Mouse (Mus musculus) ES-E14 (cell line): ENCODE measurements around the gene Fam216a. TPM values are rescaled to one million over a fixed set of nuclear protein-coding genes. Genes with fewer than 3 reads are reported as not detected.

Experiments used
- DNase-seq: peaks from one replicate; pipeline ENCODE4 v3.0.0-alpha.2; 2013; ENCODE audit warnings: low read depth, low spot score
- H3K27ac ChIP-seq: 2 replicates; pipeline ENCODE4 v1.5.1; 2012; ENCODE audit warnings: low read depth, mild to moderate bottlenecking, low read length, moderate library complexity, mixed read lengths; ENCODE audit not compliant: poor library complexity, insufficient read depth, severe bottlenecking
- H3K36me3 ChIP-seq: 2 replicates; pipeline ENCODE4 v1.6.1; 2012; ENCODE audit warnings: mild to moderate bottlenecking, low read length, moderate library complexity, mixed read lengths; ENCODE audit not compliant: control insufficient read depth, poor library complexity, insufficient read depth, severe bottlenecking
- H3K4me1 ChIP-seq, 2 experiments: fragments of 150-350 bp in 1 of 2; sonication (generic) in 1 of 2; 2 replicates each; pipeline ENCODE4 v1.6.1; 2012; ENCODE audit warnings: low read length in 2 of 2, mild to moderate bottlenecking in 1 of 2, mixed read lengths in 1 of 2; ENCODE audit not compliant: control insufficient read depth in 2 of 2, insufficient read depth in 2 of 2, poor library complexity in 1 of 2
- H3K4me3 ChIP-seq, 2 experiments: fragments of 150-350 bp in 1 of 2; sonication (generic) in 1 of 2; 2 replicates each; pipeline ENCODE4 v1.5.1; 2012; ENCODE audit warnings: low read length in 2 of 2, low read depth in 1 of 2, mild to moderate bottlenecking in 1 of 2, mixed read lengths in 1 of 2; ENCODE audit not compliant: insufficient read depth in 1 of 2, poor library complexity in 1 of 2, severe bottlenecking in 1 of 2
- H3K9ac ChIP-seq: 2 replicates; pipeline ENCODE4 v1.6.1; 2012; ENCODE audit warnings: low read depth, mild to moderate bottlenecking, low read length, mixed read lengths; ENCODE audit not compliant: poor library complexity, insufficient read depth, severe bottlenecking
- H3K9me3 ChIP-seq: fragments of 150-350 bp; sonication (generic); 2 replicates; pipeline ENCODE4 v1.6.1; 2012; ENCODE audit warnings: low read depth, mild to moderate bottlenecking, low read length; ENCODE audit not compliant: control insufficient read depth, insufficient read depth
- CHD2 ChIP-seq: IDR thresholded peaks from 2 replicates; pipeline ENCODE4 v1.6.1; 2014; ENCODE audit warnings: mild to moderate bottlenecking, low read depth, low read length, inconsistent platforms
- HCFC1 ChIP-seq: IDR thresholded peaks from 2 replicates; pipeline ENCODE4 v1.6.1; 2012; ENCODE audit warnings: low read length, inconsistent platforms, borderline replicate concordance; ENCODE audit not compliant: insufficient read depth
- MAFK ChIP-seq: IDR thresholded peaks from 2 replicates; pipeline ENCODE4 v1.6.1; 2014; ENCODE audit warnings: mild to moderate bottlenecking, low read depth, low read length, inconsistent platforms; ENCODE audit not compliant: insufficient read depth
- ZC3H11A ChIP-seq: IDR thresholded peaks from 2 replicates; pipeline ENCODE4 v1.6.1; 2012; ENCODE audit warnings: low read depth, mild to moderate bottlenecking, inconsistent platforms, low read length, borderline replicate concordance
- ZNF384 ChIP-seq: IDR thresholded peaks from 2 replicates; pipeline ENCODE4 v1.6.1; 2012; ENCODE audit warnings: low read depth, low read length, inconsistent platforms
- in situ Hi-C, 2 experiments: fragments of 600-800 bp; cut with MboI; formaldehyde crosslinking; loops; one replicate each; pipeline ENCODE4 v1.15.1; 2025; ENCODE audit warnings: low sequenced_read_pairs in 2 of 2, inconsistent platforms in 1 of 2; ENCODE audit not compliant: unreplicated experiment in 2 of 2
- total RNA-seq: library from RNA; depleted of rRNA; stranded (reverse); fragments of 300-350 nt; gene quantifications from 2 replicates; pipeline ENCODE4 v1.2.3, GENCODE M21; 2012

Gene Fam216a
- total RNA-seq, 1 experiment: 32.7 TPM

DNA sequence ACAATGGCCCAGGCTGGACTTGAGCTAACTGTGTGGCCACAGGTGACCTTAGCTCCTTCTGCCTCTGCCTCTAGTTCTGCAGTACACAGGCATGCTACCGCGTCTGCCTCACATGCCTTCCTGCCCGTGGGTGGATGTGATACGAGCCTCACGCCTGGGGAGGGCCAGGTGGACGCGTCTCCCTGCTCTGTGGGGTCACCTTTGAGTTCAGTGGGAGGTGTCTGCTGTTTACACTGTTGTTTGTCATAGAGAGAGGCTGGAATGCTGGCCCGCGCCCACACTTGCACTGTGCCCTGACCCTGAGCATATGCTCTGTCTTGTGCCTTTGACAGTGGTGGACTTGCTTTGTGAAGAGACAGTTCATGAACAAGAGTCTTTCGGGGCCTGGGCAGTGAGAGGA lies 33.4 kb upstream of the Fam216a start:
- no peak for DNase-seq
- peaks cover 32% of the 10 kb centered on the region for H3K36me3 ChIP-seq
- no peak overlapping the region for H3K27ac ChIP-seq
- H3K4me1 ChIP-seq: peaks cover 0 to 4% of the 10 kb centered on the region in 2 experiments; a peak in 1 of 4 replicates
- H3K4me3 ChIP-seq: no peak overlapping the region
- TF ChIP-seq ZC3H11A (no peak), HCFC1 (no peak), ZNF384 (no peak), CHD2 (no peak), MAFK (no peak)
- no peak overlapping the region for H3K9ac ChIP-seq
- no peaks in the 10 kb centered on the region for H3K9me3 ChIP-seq
- in situ Hi-C loops: loop anchor here in 1 of 2 experiments (10.0 kb wide), 1 partner anchor 229 kb away; no protein-coding TSS in a partner anchor

DNA sequence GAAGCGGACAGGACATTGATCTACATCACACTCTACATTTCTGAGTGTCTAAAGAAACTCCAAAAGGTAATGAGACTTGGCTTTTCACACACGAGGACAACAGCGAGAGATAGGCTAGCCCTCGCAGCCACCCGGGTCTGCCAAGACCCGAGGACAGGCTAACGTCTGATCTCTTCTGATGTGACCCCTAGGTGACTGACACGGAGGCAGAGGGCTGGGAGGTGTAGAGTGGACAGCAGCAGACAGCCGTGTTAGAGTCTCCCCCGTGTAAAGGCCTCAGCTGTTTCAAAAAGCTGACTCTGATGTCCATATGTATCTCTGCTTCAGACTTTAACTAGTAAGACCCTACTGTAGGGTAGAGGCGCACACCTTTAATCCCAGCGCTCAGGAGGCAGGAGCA lies 31.2 kb upstream of the Fam216a start:
- H3K9me3 ChIP-seq: no peaks in the 10 kb centered on the region
- no peak for DNase-seq
- H3K4me1 ChIP-seq: no peaks in the 10 kb centered on the region
- H3K9ac ChIP-seq: no peak overlapping the region
- H3K36me3 ChIP-seq: peaks cover 35% of the 10 kb centered on the region
- H3K4me3 ChIP-seq: no peak overlapping the region
- in situ Hi-C loops: loop anchor here in 1 of 2 experiments (10.0 kb wide), 1 partner anchor 231 kb away; no protein-coding TSS in a partner anchor
- TF ChIP-seq HCFC1 (no peak), MAFK (no peak), ZC3H11A (no peak), ZNF384 (no peak), CHD2 (no peak)
- no peak overlapping the region for H3K27ac ChIP-seq

DNA sequence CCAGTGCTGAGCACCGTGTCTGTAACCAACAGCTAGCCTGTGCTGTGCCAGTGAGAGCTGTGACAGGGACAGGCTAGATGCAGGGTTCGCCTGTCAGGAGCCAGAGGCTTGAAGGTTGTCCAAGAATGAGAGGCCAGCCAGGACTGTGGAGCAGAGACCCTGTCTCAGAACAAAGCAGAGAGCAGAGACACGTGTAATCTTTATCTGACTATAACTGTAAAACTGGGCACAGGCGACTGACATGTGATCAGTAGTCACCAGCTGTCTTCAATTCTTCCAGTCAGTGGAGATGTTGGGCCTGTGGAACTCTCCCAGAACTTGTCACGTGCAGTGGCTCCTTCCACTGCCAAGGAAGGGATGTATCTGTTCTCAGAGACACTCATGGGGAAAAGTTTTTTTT lies 30.6 kb upstream of the Fam216a start:
- in situ Hi-C loops: loop anchor here in 1 of 2 experiments (10.0 kb wide), 1 partner anchor 232 kb away; no protein-coding TSS in a partner anchor
- TF ChIP-seq CHD2 (no peak), HCFC1 (no peak), MAFK (no peak), ZNF384 (no peak), ZC3H11A (no peak)
- peaks cover 35% of the 10 kb centered on the region for H3K36me3 ChIP-seq
- H3K4me1 ChIP-seq: no peaks in the 10 kb centered on the region
- H3K4me3 ChIP-seq: no peak overlapping the region
- H3K9ac ChIP-seq: no peak overlapping the region
- no peaks in the 10 kb centered on the region for H3K9me3 ChIP-seq
- DNase-seq: no peak
- H3K27ac ChIP-seq: no peak overlapping the region

DNA sequence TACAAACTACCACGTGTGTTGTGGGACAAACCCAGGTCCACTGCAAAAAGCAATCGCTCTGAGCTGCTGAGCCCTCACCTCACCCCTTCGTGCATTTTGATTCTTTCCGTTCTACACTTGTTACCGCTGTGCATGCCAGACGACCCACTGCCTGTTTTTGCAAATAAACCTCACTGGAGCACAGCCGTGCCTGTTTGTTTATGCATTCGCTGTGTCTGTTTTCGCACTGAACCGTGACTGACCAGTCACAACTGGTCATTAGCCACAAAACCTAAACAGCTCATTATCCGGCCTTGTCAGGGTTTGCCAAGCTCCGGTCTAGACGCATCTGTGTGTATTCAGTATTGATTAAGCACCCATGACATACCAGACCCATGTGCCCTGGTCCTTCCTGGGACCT lies 30.0 kb upstream of the Fam216a start:
- Histone ChIP-seq H3K36me3 (peaks cover 35% of the 10 kb centered on the region), H3K9ac (no peak overlapping the region), H3K4me3 (no peak overlapping the region), H3K9me3 (no peaks in the 10 kb centered on the region), H3K4me1 (no peaks in the 10 kb centered on the region), H3K27ac (no peak overlapping the region)
- in situ Hi-C loops: loop anchor here in 1 of 2 experiments (10.0 kb wide), 1 partner anchor 233 kb away; no protein-coding TSS in a partner anchor
- no peak for DNase-seq
- TF ChIP-seq HCFC1 (no peak), CHD2 (no peak), ZC3H11A (no peak), ZNF384 (no peak), MAFK (no peak)
